Mouse (Mus musculus): ENCODE measurements around the gene Arpc5. TPM values are rescaled to one million over a fixed set of nuclear protein-coding genes. Genes with fewer than 3 reads are reported as not detected.

The Arpc5 gene
- 353 to 388 TPM (median 379 TPM) in 4 replicates for total RNA-seq (2023; ENCODE audit: inconsistent age)

GRCm38 (mm10) chr1:152766032-152766772, at the start of gene Arpc5, which contains the start of gene Rgl1:
Gene Arpc5 (plus strand): TSS chr1:152766542.
Gene Rgl1 (minus strand): TSS chr1:152766351.

GRCm38 (mm10) chr1:152750312-152750965, 15.9 kb upstream of the Arpc5 start, which contains the start of gene Apobec4:
Gene Apobec4 (plus strand): TSS chr1:152750551.

GRCm38 (mm10) chr1:152799897-152800296, 33.6 kb downstream of the Arpc5 start, which contains the start of gene Ncf2:
Gene Ncf2 (plus strand): TSS chr1:152800194.

Other genes starting within 250 kb of the Arpc5 start
- gene Apobec4, start 16.0 kb upstream of the Arpc5 start, total RNA-seq (2023; ENCODE audit: inconsistent age), result not detected in 4 replicates
- gene Rgl1, start 191 bp upstream of the Arpc5 start, total RNA-seq (2023; ENCODE audit: inconsistent age), result 24.7 to 57.6 TPM (median 41.1 TPM) in 4 replicates
- 247 to 296 TPM (median 267 TPM) in 4 replicates for gene Ncf2, start 33.7 kb downstream of the Arpc5 start, total RNA-seq (2023; ENCODE audit: inconsistent age)
- gene Smg7, start 136.1 kb downstream of the Arpc5 start, total RNA-seq (2023; ENCODE audit: inconsistent age), result 150 to 165 TPM (median 159 TPM) in 4 replicates
- gene Nmnat2, start 188.5 kb downstream of the Arpc5 start, total RNA-seq (2023; ENCODE audit: inconsistent age), result not detected in 4 replicates